In genomic region chr5:105139409-105140088, GRCm38 (mm10) we compare ENCODE assay signal across 9 mouse cellular contexts. TPM values are rescaled to one million over a fixed set of nuclear protein-coding genes. Genes with fewer than 3 reads are reported as not detected.
DNase-seq lines count a peak whose midpoint lies in the region; ATAC-seq and TF ChIP-seq lines count a peak whose summit lies in the region.
"Not testable (repeated sequence)": the region's sequence is repeated elsewhere in the genome, so short reads cannot be mapped to it uniquely, and the experiment has no call there.
"Had no signal": no experiment of that assay in that cellular context is flagged by ENCODE, and none has a peak within 500 bp of the region (broad histone marks: within the 10 kb centered on the region; RNA-seq: fewer than 3 reads in every experiment).

TSS of gene Gbp9 (minus strand) at chr5:105139539.
TSS of gene Gbp8 (minus strand) at chr5:105139540.
TSS of gene Gbp4 (minus strand) at chr5:105139586.

- TF ChIP-seq POLR2A in lung, adult 2 months (IDR thresholded peaks at IDR 0.05; ENCODE audit: borderline replicate concordance, extremely low read depth, low read depth, low read length), result peak; percentile 28; the same call in 1 of the 2 replicates

- not testable (repeated sequence) for H3K9me3 ChIP-seq in heart, postnatal 0 days (replicated peaks; ENCODE audit: control insufficient read depth, low read length)

- H3K4me2 ChIP-seq in heart, postnatal 0 days (ENCODE audit: low read depth, low read length), result peak within 1 kb of the TSS; percentile 37; the same call in 1 of the 2 replicates

- not testable (repeated sequence) for H3K36me3 ChIP-seq in heart, postnatal 0 days (replicated peaks; ENCODE audit: control insufficient read depth, insufficient read depth, low read length)

- peak within 1 kb of the TSS; percentile 31 for H3K4me3 ChIP-seq in heart, postnatal 0 days (ENCODE audit: low read depth, low read length)
- peak within 1 kb of the TSS; percentile 44 for H3K4me3 ChIP-seq in lung, adult 2 months (replicated peaks; ENCODE audit: extremely low read depth, low read depth, low read length)

- H3K9ac ChIP-seq in heart, postnatal 0 days (replicated peaks; ENCODE audit: low read depth, low read length), result not testable (repeated sequence)

- peak; percentile 76 for ATAC-seq in activated CD4-positive, CD25-positive, alpha-beta regulatory T cell, adult 4 months
- ATAC-seq in granulocyte monocyte progenitor cell, adult 5-6 weeks (replicated peaks; ENCODE audit: poor library complexity, severe bottlenecking), result peak; percentile 83
- ATAC-seq in heart, postnatal 0 days (ENCODE audit: insufficient read depth, low read depth), result peak; percentile 17; the same call in 1 of the 2 replicates
- ATAC-seq in monocyte, adult 5-6 weeks (replicated peaks; ENCODE audit: insufficient number of reproducible peaks, low FRiP score, low TSS enrichment, poor library complexity, severe bottlenecking), result peak; percentile 74; the same call in 1 of the 2 replicates

- WGBS in heart, postnatal 0 days, result 17% methylated on average over 2 of the region's 2 CpGs
- WGBS in lung, adult 2 months, result 10% methylated on average over 2 of the region's 2 CpGs

- peak; percentile 80 for DNase-seq in A20 (ENCODE audit: low read depth, low spot score)
- peak; percentile 39 for DNase-seq in heart, postnatal 0 days (ENCODE audit: low spot score)
- DNase-seq in kidney, adult 9 months, result peak; percentile 61
- DNase-seq in lung, adult 2 months, result not testable (repeated sequence)
- DNase-seq in thymus, adult 18-20 months, result peak; percentile 42 to 70

- not testable (repeated sequence) for H3K27me3 ChIP-seq in heart, postnatal 0 days (ENCODE audit: control insufficient read depth, insufficient read depth, low read length)

- TF ChIP-seq EP300 in heart, postnatal 0 days (IDR thresholded peaks at IDR 0.05; ENCODE audit: low read depth), result not testable (repeated sequence)

- TF ChIP-seq CTCF in heart, postnatal 0 days (IDR thresholded peaks at IDR 0.05; ENCODE audit: low read depth); lung, adult 2 months (IDR thresholded peaks at IDR 0.05; ENCODE audit: insufficient read depth, low read length): not testable (repeated sequence)

- H3K4me1 ChIP-seq in heart, postnatal 0 days (ENCODE audit: control insufficient read depth, insufficient read depth); lung, adult 2 months (ENCODE audit: control insufficient read depth, insufficient read depth, low read length): not testable (repeated sequence)

- peak within 1 kb of the TSS; percentile 59 for H3K27ac ChIP-seq in heart, postnatal 0 days (ENCODE audit: low read depth)

RNA-seq across cellular contexts. Expression of gene Gbp9, which starts in this region (rescaled TPM):
- polyA plus RNA-seq in activated CD4-positive, CD25-positive, alpha-beta regulatory T cell, adult 4 months (2017; shearing (Covaris generic)), result 100 to 1,000 TPM in 1 of 2 experiments, 10 to 100 TPM in 1; 93.3 to 104 TPM
- total RNA-seq in granulocyte monocyte progenitor cell, adult 5-6 weeks (2014; fragmentation: Nextera tagmentation), result not detected in 2 replicates
- 0.26 and 1.9 TPM in 2 replicates for total RNA-seq in granulocyte monocyte progenitor cell, adult 5-6 weeks (2017)
- 9.3 and 11.1 TPM in 2 replicates for total RNA-seq in heart, postnatal 0 days (2014; rRNA removed; ENCODE audit: low replicate concordance)
- 3.6 and 4.7 TPM in 2 replicates for polyA plus RNA-seq in heart, postnatal 0 days (2015; fragmentation: Nextera tagmentation; extraction: Ambion mirVana)
- 11.6 and 16.6 TPM in 2 replicates for polyA plus RNA-seq in lung, adult 2 months (2012; rRNA removed)
- total RNA-seq in monocyte, adult 5-6 weeks (2017), result 66.5 to 102 TPM (median 67.7 TPM) in 3 replicates
- polyA plus RNA-seq: G1E had no signal

RNA-seq across cellular contexts. Expression of gene Gbp8, which starts in this region (rescaled TPM):
- 10 to 100 TPM; 80.6 to 95.2 TPM for polyA plus RNA-seq in activated CD4-positive, CD25-positive, alpha-beta regulatory T cell, adult 4 months (2017; shearing (Covaris generic))
- total RNA-seq in granulocyte monocyte progenitor cell, adult 5-6 weeks (2014; fragmentation: Nextera tagmentation), result not detected in 2 replicates
- 0.34 TPM in 1 of 2 replicates, not detected in the other for total RNA-seq in granulocyte monocyte progenitor cell, adult 5-6 weeks (2017)
- 0.85 TPM in 1 of 2 replicates, not detected in the other for total RNA-seq in heart, postnatal 0 days (2014; rRNA removed; ENCODE audit: low replicate concordance)
- polyA plus RNA-seq in heart, postnatal 0 days (2015; fragmentation: Nextera tagmentation; extraction: Ambion mirVana), result 0.44 and 0.45 TPM in 2 replicates
- polyA plus RNA-seq in lung, adult 2 months (2012; rRNA removed), result 2.3 and 2.6 TPM in 2 replicates
- total RNA-seq in monocyte, adult 5-6 weeks (2017), result 17.8 to 77.4 TPM (median 18.2 TPM) in 3 replicates
- polyA plus RNA-seq: G1E had no signal

RNA-seq across cellular contexts. Expression of gene Gbp4, which starts in this region (rescaled TPM):
- polyA plus RNA-seq in activated CD4-positive, CD25-positive, alpha-beta regulatory T cell, adult 4 months (2017; shearing (Covaris generic)), result 100 to 1,000 TPM; 200 to 257 TPM
- total RNA-seq in granulocyte monocyte progenitor cell, adult 5-6 weeks (2014; fragmentation: Nextera tagmentation), result not detected in 2 replicates
- not detected in 2 replicates for total RNA-seq in granulocyte monocyte progenitor cell, adult 5-6 weeks (2017)
- 21.5 and 27.7 TPM in 2 replicates for total RNA-seq in heart, postnatal 0 days (2014; rRNA removed; ENCODE audit: low replicate concordance)
- polyA plus RNA-seq in heart, postnatal 0 days (2015; fragmentation: Nextera tagmentation; extraction: Ambion mirVana), result 2.3 and 2.9 TPM in 2 replicates
- polyA plus RNA-seq in lung, adult 2 months (2012; rRNA removed), result 18.0 and 18.3 TPM in 2 replicates
- total RNA-seq in monocyte, adult 5-6 weeks (2017), result 22.6 to 80.8 TPM (median 23.8 TPM) in 3 replicates
- polyA plus RNA-seq: G1E had no signal

Comparison
In these comparisons a context has a peak if more than half of its experiments do, and no peak if none do; other contexts are left out.
1. RNA of gene Gbp8 (total RNA-seq): 17.8 to 77.4 TPM in monocyte, adult 5-6 weeks; 0.34 TPM in granulocyte monocyte progenitor cell, adult 5-6 weeks and 0.85 TPM in heart, postnatal 0 days; every median in the first group is over 10 times any median in the second.
2. RNA of gene Gbp4 (total RNA-seq): 22.6 to 80.8 TPM in monocyte, adult 5-6 weeks and 21.5 to 27.7 TPM in heart, postnatal 0 days; not detected in granulocyte monocyte progenitor cell, adult 5-6 weeks; every median in the first group is over 10 times any median in the second.
3. RNA of gene Gbp8 (polyA plus RNA-seq): 80.6 to 95.2 TPM in activated CD4-positive, CD25-positive, alpha-beta regulatory T cell, adult 4 months; 2.3 to 2.6 TPM in lung, adult 2 months and 0.44 to 0.45 TPM in heart, postnatal 0 days; every median in the first group is over 10 times any median in the second.
4. RNA of gene Gbp4 (polyA plus RNA-seq): 200 to 257 TPM in activated CD4-positive, CD25-positive, alpha-beta regulatory T cell, adult 4 months; 18.0 to 18.3 TPM in lung, adult 2 months and 2.3 to 2.9 TPM in heart, postnatal 0 days; every median in the first group is over 10 times any median in the second.
5. ATAC-seq: peak in every context shown above with its lines; median percentile 83 in granulocyte monocyte progenitor cell, adult 5-6 weeks; 76 in activated CD4-positive, CD25-positive, alpha-beta regulatory T cell, adult 4 months; 74 in monocyte, adult 5-6 weeks; 17 in heart, postnatal 0 days.